Mouse (Mus musculus) brain, embryonic 14.5 days (tissue): Measurements from ENCODE around the gene Pidd1.

Experiments used
- CTCF ChIP-seq: fragments of 200-500 bp; IDR thresholded peaks from 2 replicates; pipeline ENCODE4 v1.5.1; 2012; ENCODE audit warnings: inconsistent platforms, mild to moderate bottlenecking, moderate library complexity, borderline replicate concordance; ENCODE audit not compliant: insufficient read depth, insufficient read length; ENCODE audit errors: extremely low read depth
- POLR2A ChIP-seq: fragments of 200-500 bp; IDR thresholded peaks from 2 replicates; pipeline ENCODE4 v1.6.1; 2012; ENCODE audit warnings: mild to moderate bottlenecking, inconsistent platforms, borderline replicate concordance; ENCODE audit not compliant: poor library complexity, insufficient read depth, insufficient read length, severe bottlenecking; ENCODE audit errors: extremely low read depth

DNA sequence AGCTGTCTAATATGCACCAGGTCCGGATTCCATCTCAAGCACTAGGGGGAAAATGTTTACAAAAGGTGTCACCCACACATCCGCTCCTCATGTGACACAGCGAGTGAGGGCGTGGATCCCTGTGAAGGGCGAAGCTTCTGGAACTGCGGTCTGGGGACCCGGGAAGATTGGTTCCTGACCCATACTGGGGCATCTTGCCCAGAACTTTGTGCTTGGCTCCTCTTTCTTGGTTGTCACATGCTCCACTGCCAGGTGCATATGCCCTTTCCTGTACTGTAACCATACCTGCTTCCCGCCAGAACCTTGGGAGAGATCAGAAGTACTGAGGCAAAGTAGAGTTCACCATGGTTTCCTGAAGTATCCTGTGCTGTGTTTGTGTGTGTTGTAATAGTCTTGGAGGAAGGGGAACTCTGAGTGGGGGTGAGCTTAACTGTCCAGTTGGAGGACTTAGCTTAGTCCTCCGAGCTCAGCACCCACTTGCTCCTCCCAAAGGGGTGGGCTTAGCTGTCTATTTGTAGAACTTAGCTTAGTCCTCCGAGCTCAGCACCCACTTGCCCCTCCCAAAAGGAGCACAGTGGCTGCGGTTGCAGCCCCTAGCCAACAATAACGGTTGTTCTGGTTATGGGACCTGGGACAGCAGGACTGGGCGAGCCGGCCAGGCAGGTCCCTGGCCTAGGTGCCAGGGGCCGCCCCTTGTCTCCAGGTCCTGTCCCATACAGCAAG is 16.7 kb upstream of the Pidd1 start, which contains the start of gene Cracr2b:
- no peak for TF ChIP-seq CTCF
- no peak for TF ChIP-seq POLR2A
